Mouse (Mus musculus) layer of hippocampus, adult 18-20 months (tissue): ENCODE results near the gene Slc38a9. TPM values are rescaled to one million over a fixed set of nuclear protein-coding genes. Genes with fewer than 3 reads are reported as not detected.

Source experiments
- DNase-seq, 2 experiments: peaks; one replicate each; pipeline ENCODE4 v3.0.0; 2022; ENCODE audit warnings: low spot score in 2 of 2
- long read RNA-seq: library from polyadenylated mRNA; stranded (forward); transcript quantifications from one replicate; pipeline ENCODE4 v2.0.0, GENCODE M21; 2021
- total RNA-seq, 2 experiments: library from RNA; stranded (reverse); gene quantifications; 2 replicates each; pipeline ENCODE4 v1.2.3; 2021

Slc38a9 gene
- 10 to 100 TPM; 24.9 to 26.0 TPM for total RNA-seq
- long read RNA-seq, full-length matches to known transcripts: 3 of 7 reads
- long read RNA-seq, partial matches to known transcripts: 0 of 7 reads
- long read RNA-seq, other reads (novel, unspliced or antisense): 4 of 7 reads

- peak; percentile 92 to 98 for DNase-seq
Measured at GRCm38 (mm10) chr13:112660574-112661381, at the start of gene Slc38a9. Gene Slc38a9, plus strand, starts transcription at chr13:112660751.

GRCm38 (mm10) chr13:112621592-112621991, 39.0 kb upstream of the Slc38a9 start:
- DNase-seq: no peak

DNA sequence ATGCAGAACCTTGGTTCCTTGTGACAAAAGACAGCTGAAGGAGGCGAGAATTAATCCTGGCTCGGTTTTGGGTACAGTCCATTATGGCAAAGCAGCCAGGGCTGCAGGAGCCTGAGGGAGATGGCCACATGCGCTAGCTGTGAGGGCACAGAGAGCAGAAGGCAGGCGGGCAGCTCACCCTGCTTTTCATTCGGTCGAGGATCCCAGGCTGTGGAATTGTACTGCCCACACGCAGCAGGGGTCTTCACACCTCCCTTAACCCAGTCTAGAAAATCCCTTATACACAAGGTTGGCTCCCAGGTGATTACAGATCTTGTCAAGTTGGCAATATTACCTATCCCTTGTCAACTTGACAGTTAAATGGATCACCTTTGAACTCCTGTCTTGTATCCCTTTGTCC, 36.9 kb upstream of the Slc38a9 start:
- DNase-seq: no peak

DNA sequence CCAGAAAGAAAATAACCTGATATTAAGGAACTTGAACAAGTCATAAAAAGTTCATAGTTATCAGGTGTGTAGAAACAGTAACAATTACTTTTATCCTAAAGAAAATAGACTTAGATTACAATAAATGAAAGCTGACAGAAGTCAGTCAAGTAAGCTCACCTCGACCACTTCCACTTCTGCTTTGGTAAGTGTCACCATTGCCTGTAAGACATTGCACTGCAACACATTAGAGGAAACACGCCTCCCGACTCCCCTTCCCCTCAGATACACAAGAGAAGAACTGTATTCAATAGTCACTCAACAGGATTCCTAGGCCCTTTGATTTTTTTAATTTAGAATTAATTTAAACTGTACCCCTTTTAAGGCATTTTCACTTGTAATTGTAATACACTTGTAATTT, 35.9 kb upstream of the Slc38a9 start:
- DNase-seq: no peak

DNA sequence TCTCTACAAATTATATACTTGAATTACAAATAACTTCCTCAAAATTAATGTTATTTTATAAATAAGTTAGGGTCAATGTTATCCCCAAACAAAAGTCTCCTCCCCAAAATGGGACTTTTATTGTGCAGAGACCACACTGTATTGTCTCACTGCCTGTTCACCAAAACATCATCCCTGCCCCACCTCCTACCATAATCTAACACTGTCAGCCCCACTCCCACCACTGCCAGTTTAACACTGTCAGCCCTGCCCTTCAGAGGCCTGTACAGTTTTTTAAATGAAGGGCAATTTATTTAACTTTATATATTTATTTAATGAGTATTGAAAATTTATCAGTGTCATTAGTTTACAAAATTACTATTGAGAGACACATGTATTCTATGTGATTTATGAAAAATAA, 35.0 kb upstream of the Slc38a9 start:
- no peak for DNase-seq

GRCm38 (mm10) chr13:112635174-112635837, 25.2 kb upstream of the Slc38a9 start:
- no peak for DNase-seq

- no peak for DNase-seq
Measured at GRCm38 (mm10) chr13:112636498-112636897, 24.1 kb upstream of the Slc38a9 start.

GRCm38 (mm10) chr13:112639111-112639510, 21.4 kb upstream of the Slc38a9 start:
- no peak for DNase-seq

- DNase-seq: no peak
Measured at GRCm38 (mm10) chr13:112642897-112643296, 17.7 kb upstream of the Slc38a9 start.

GRCm38 (mm10) chr13:112644996-112645395, 15.6 kb upstream of the Slc38a9 start:
- no peak for DNase-seq

DNA sequence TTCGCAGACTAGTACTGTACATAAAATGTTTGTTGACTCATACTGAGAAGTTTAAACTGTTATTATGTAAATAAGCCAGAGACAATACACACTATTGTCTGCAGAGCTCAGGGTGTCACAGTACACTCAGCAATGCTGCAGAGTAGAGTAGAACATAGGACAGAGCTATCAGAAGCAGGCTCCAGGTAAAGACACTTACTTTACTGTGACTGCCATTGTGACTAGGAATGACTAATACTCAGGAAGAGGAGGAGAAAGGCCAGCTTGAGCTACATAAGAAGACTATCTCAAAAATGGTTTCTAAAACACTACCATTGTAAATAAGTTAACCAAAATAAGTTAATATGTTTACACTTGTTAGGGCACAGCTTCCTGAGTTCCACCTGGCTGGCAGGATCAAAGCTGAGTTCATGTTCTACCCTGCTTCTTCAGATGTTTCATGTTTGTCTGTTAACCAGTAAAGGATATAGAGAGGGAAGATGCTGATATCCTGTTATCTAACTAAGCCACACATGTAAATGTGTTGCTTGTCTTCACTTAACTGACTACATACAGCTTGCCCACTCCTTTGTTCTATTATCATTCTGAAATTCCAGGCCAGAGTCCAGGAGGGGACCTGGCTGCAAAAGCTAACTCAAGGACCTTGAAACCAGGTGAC, 14.9 kb upstream of the Slc38a9 start:
- DNase-seq: no peak

GRCm38 (mm10) chr13:112651183-112651582, 9.4 kb upstream of the Slc38a9 start:
- DNase-seq: no peak

DNA sequence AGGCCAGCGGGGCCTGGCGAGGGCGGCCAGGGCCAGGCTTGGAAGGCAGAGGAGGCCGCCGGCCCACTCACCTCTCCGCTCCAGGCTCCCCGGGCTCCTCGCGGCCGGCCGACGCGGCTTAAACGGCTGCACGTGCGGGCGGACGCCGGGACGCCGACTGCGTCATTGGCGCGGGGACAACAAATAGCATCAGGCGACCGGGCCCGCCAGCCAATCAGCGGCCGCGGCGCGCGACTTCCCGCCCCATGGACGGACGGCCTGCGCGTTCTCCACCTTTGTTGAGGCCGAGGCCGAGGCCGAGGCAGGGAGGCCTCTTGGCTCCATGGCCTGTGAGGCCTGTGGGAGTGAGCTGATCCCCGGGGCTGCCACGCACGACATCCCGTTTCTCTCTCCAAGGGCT, 8.3 kb upstream of the Slc38a9 start, which contains the start of gene Ddx4:
Ddx4 (minus strand) TSS at position 271 of the 400 bp plus-strand sequence.
- DNase-seq: no peak

DNA sequence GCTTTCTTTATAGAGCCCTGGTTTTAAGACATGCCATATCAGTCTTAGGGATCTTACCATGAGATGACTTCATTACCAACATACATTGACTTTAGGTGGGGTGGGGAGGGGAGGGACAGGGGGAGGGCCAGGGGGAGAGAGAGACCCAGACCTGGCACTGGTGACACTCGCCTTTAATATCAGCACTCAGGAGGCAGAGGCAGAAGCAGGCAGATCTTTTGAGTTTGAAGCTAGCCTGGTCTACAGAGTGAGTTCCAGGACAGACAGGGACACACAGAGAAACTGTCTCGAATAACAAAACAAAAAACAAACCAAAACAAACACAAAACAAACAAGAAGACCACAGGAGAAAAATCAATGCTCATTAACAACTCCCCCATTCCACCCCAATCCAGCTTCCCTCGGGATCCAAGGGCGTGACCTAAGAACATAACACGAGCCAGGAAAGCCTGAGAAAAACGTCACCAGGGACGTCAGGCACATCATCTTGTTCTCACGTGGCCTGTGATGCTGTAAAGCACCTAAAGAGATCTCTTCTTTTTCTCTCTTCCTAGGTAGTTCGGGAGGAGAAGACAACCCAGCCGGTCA, 471 bp upstream of the Slc38a9 start:
- DNase-seq: no peak

- DNase-seq: no peak
Measured at GRCm38 (mm10) chr13:112661687-112662086, 1.1 kb downstream of the Slc38a9 start.

- DNase-seq: no peak
Measured at GRCm38 (mm10) chr13:112666433-112667024, 6.0 kb downstream of the Slc38a9 start.

DNA sequence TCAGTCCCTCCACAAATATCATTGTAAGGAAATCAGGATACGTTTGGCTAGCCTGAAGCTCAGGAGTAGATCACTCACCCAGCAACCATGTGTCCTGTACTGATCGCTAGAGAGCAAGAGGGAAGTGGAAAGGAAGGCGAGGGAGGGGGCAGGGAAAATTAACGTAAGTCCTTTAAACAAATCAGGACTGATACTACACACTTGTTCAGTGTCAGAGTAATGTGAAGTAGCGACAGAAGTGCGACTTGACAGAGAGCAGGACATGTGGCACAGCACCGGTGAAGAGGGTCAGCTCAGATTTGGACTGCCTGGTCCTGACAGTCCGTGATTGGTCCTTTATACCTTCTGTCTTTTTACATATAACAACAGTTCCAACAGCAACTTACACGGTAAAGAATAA, 6.7 kb downstream of the Slc38a9 start:
- no peak for DNase-seq

GRCm38 (mm10) chr13:112671708-112672107, 11.2 kb downstream of the Slc38a9 start:
- DNase-seq: no peak

DNA sequence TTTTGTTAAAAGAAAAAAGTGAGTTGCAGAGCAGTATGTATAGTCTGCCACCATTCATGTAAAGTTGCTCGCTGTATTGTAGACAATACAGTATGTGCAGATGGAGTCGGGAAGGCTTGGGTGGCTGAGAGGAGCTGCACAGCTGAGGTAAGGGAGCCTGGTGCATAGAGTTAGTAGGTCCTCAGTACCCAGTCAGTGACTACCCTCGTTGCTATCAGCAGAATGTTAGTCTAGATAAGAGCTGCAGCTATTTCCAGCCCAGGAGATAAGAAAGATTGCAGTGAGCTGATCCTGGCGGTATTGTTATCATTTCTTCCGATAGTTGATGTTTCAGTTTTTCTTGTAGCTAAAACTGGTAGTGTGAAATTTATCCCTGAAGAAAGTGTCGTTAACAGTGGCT, 12.2 kb downstream of the Slc38a9 start:
- DNase-seq: no peak

- peak; percentile 45 to 78 for DNase-seq
Measured at GRCm38 (mm10) chr13:112673899-112674447, 13.4 kb downstream of the Slc38a9 start.

DNA sequence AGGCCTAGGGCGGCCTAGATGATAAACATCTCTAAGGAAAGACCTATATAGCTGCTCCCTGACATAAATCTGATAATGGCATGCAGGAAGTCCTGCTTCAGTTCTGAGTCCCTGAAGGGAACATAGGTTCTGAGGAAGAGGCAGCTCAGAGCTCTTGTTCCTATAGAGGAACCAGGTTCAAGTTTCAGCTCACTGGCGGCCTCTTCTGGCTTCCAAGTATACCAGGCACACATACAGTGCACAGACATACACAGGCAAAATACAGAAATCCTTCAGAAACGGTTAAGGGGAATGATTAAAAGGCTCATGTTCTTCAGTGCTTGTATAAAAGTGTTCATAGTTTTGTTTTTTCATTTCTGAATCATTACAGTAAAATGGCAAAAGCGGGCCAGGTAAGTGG, 17.6 kb downstream of the Slc38a9 start:
- DNase-seq: no peak
